Mouse (Mus musculus) stomach, postnatal 0 days (tissue): Measurements from ENCODE around the gene 9130230L23Rik. TPM values are rescaled to one million over a fixed set of nuclear protein-coding genes. Genes with fewer than 3 reads are reported as not detected.

Experiments used
- ATAC-seq: fragments of 200-750 bp; cut with Nextera tagmentation; 2 replicates; pipeline ENCODE4 v1.8.0; 2017; ENCODE audit not compliant: low FRiP score, low TSS enrichment
- DNase-seq: peaks from one replicate; pipeline ENCODE4 v3.0.0-alpha.2; 2016; ENCODE audit warnings: low spot score
- H3K27ac ChIP-seq: fragments of 300-500 bp; sonication (generic); replicated peaks from 2 replicates; pipeline ENCODE4 v1.5.1; 2014; ENCODE audit warnings: mild to moderate bottlenecking, control low read depth
- H3K27me3 ChIP-seq: fragments of 300-500 bp; sonication (generic); 2 replicates; pipeline ENCODE4 v1.6.1; 2014; ENCODE audit warnings: low read length; ENCODE audit not compliant: control insufficient read depth, insufficient read depth
- H3K36me3 ChIP-seq: fragments of 300-500 bp; sonication (generic); 2 replicates; pipeline ENCODE4 v1.6.1; 2014; ENCODE audit warnings: low read length, mixed read lengths; ENCODE audit not compliant: control insufficient read depth, insufficient read depth
- H3K4me1 ChIP-seq: fragments of 300-500 bp; sonication (generic); replicated peaks from 2 replicates; pipeline ENCODE4 v1.6.1; 2014; ENCODE audit warnings: antibody characterized with exemption; ENCODE audit not compliant: control insufficient read depth, insufficient read depth
- H3K4me2 ChIP-seq: fragments of 300-500 bp; sonication (generic); replicated peaks from 2 replicates; pipeline ENCODE4 v1.6.1; 2014; ENCODE audit warnings: low read depth, mild to moderate bottlenecking, control low read depth, moderate library complexity
- H3K4me3 ChIP-seq: fragments of 300-500 bp; sonication (generic); 2 replicates; pipeline ENCODE4 v1.5.1; 2014; ENCODE audit warnings: low read depth, low read length, control low read depth
- H3K9ac ChIP-seq: fragments of 300-500 bp; sonication (generic); 2 replicates; pipeline ENCODE4 v1.6.1; 2014; ENCODE audit warnings: mild to moderate bottlenecking, low read length, control low read depth, mixed read lengths
- H3K9me3 ChIP-seq: fragments of 300-500 bp; sonication (generic); 2 replicates; pipeline ENCODE4 v1.6.1; 2016; ENCODE audit warnings: low read length; ENCODE audit not compliant: control insufficient read depth
- CTCF ChIP-seq: IDR thresholded peaks from 2 replicates; pipeline ENCODE4 v1.5.1; 2016; ENCODE audit warnings: antibody characterized with exemption, low read depth, mild to moderate bottlenecking, moderate library complexity
- EP300 ChIP-seq: optimal IDR thresholded peaks from 2 replicates; pipeline ENCODE3; 2016; ENCODE audit warnings: antibody characterized with exemption
- WGBS: fragments of 180-500 bp; shearing (Covaris S2); extraction: QIAGEN DNeasy Blood & Tissue Kit; methylation state at CpG from one replicate; pipeline ENCODE4 v1.1.7; 2014; 5-methylcytosine and 5-hydroxymethylcytosine counted together
- polyA plus RNA-seq: library from polyadenylated mRNA; unstranded; fragments of >200 nt; fragmentation: Nextera tagmentation; extraction: Ambion mirVana; gene quantifications from 2 replicates; pipeline ENCODE4 v1.2.1, GENCODE M21; 2015

9130230L23Rik gene
- polyA plus RNA-seq, 1 experiment from 2014 or later: 4.7 TPM

- no peak overlapping the region for H3K4me3 ChIP-seq
- no peaks in the 10 kb centered on the region for H3K27me3 ChIP-seq
- no peak overlapping the region for H3K4me2 ChIP-seq
- ATAC-seq: no peak
- H3K9ac ChIP-seq: no peak overlapping the region
- H3K4me1 ChIP-seq: no peaks in the 10 kb centered on the region
- 92% methylated on average over 2 of the region's 2 CpGs for WGBS
- peaks cover 2% of the 10 kb centered on the region; the same call in 1 of the 2 replicates for H3K36me3 ChIP-seq
- no peak for DNase-seq
- H3K9me3 ChIP-seq: no peaks in the 10 kb centered on the region
- H3K27ac ChIP-seq: no peak overlapping the region
- TF ChIP-seq EP300 (no peak), CTCF (no peak)
Observed at GRCm38 (mm10) chr5:66015449-66015961, 11.4 kb upstream of the 9130230L23Rik start.

GRCm38 (mm10) chr5:66014437-66014836 is 10.4 kb upstream of the 9130230L23Rik start:
- H3K4me3 ChIP-seq: no peak overlapping the region
- no peaks in the 10 kb centered on the region for H3K9me3 ChIP-seq
- 84% methylated on average over 2 of the region's 2 CpGs for WGBS
- no peak overlapping the region for H3K9ac ChIP-seq
- peak overlapping the region; percentile 53 for H3K27ac ChIP-seq
- ATAC-seq (peak; percentile 27; the same call in 1 of the 2 replicates), DNase-seq (no peak)
- H3K36me3 ChIP-seq: no peaks in the 10 kb centered on the region
- H3K4me1 ChIP-seq: no peaks in the 10 kb centered on the region
- TF ChIP-seq CTCF (no peak), EP300 (no peak)
- no peak overlapping the region for H3K4me2 ChIP-seq
- no peaks in the 10 kb centered on the region for H3K27me3 ChIP-seq

- no peak overlapping the region for H3K4me2 ChIP-seq
- 0 out of 2 replicates have a peak overlapping the region, but pooled peaks have one; percentile 20 for H3K27ac ChIP-seq
- peak; percentile 78 for ATAC-seq
- no peak overlapping the region for H3K4me3 ChIP-seq
- WGBS: 60% methylated on average over 3 of the region's 3 CpGs
- H3K27me3 ChIP-seq: no peaks in the 10 kb centered on the region
- no peak overlapping the region for H3K9ac ChIP-seq
- no peaks in the 10 kb centered on the region for H3K4me1 ChIP-seq
- H3K9me3 ChIP-seq: no peaks in the 10 kb centered on the region
- TF ChIP-seq CTCF (no peak), EP300 (no peak)
- no peaks in the 10 kb centered on the region for H3K36me3 ChIP-seq
- DNase-seq: no peak
Observed at GRCm38 (mm10) chr5:66013999-66014398, 9.9 kb upstream of the 9130230L23Rik start.

- WGBS: 70% methylated on average over 15 of the region's 15 CpGs
- Histone ChIP-seq H3K27me3 (no peaks in the 10 kb centered on the region), H3K9me3 (no peaks in the 10 kb centered on the region), H3K4me2 (no peak overlapping the region), H3K4me1 (no peaks in the 10 kb centered on the region), H3K9ac (no peak overlapping the region), H3K36me3 (no peaks in the 10 kb centered on the region), H3K27ac (peak overlapping the region; percentile 35; the same call in 1 of the 2 replicates), H3K4me3 (no peak overlapping the region)
- DNase-seq: no peak
- ATAC-seq: no peak
- no peak for TF ChIP-seq EP300
- no peak for TF ChIP-seq CTCF
Observed at GRCm38 (mm10) chr5:66008245-66008967, 4.3 kb upstream of the 9130230L23Rik start.

GRCm38 (mm10) chr5:66005041-66005678 is 1.1 kb upstream of the 9130230L23Rik start:
- H3K9ac ChIP-seq: peak overlapping the region; percentile 45; the same call in 1 of the 2 replicates
- peak; percentile 81 for DNase-seq
- peak; percentile 76 for ATAC-seq

GRCm38 (mm10) chr5:66001232-66001631 is 2.9 kb downstream of the 9130230L23Rik start:
- TF ChIP-seq CTCF (peak; percentile 8; the same call in 1 of the 2 replicates), EP300 (no peak)
- ATAC-seq: no peak
- H3K36me3 ChIP-seq: no peaks in the 10 kb centered on the region
- no peak overlapping the region for H3K4me2 ChIP-seq
- no peaks in the 10 kb centered on the region for H3K4me1 ChIP-seq
- DNase-seq: no peak
- H3K27ac ChIP-seq: peak overlapping the region; percentile 74
- H3K9me3 ChIP-seq: no peaks in the 10 kb centered on the region
- WGBS: 80% methylated on average over 5 of the region's 5 CpGs
- no peak overlapping the region for H3K9ac ChIP-seq
- H3K27me3 ChIP-seq: no peaks in the 10 kb centered on the region
- no peak overlapping the region for H3K4me3 ChIP-seq

More at GRCm38 (mm10) chr5:66005041-66005678, 1.1 kb upstream of the 9130230L23Rik start:
- WGBS: 41% methylated on average over 16 of the region's 16 CpGs
- Histone ChIP-seq H3K4me1 (no peaks in the 10 kb centered on the region), H3K9me3 (no peaks in the 10 kb centered on the region), H3K27me3 (no peaks in the 10 kb centered on the region), H3K4me2 (peak overlapping the region; percentile 6; the same call in 1 of the 2 replicates), H3K36me3 (no peaks in the 10 kb centered on the region), H3K27ac (peak overlapping the region; percentile 91), H3K4me3 (no peak overlapping the region)
- TF ChIP-seq CTCF: no peak
- no peak for TF ChIP-seq EP300
